Comparison of ENCODE assay signal across 9 mouse cellular contexts in the genomic region with DNA sequence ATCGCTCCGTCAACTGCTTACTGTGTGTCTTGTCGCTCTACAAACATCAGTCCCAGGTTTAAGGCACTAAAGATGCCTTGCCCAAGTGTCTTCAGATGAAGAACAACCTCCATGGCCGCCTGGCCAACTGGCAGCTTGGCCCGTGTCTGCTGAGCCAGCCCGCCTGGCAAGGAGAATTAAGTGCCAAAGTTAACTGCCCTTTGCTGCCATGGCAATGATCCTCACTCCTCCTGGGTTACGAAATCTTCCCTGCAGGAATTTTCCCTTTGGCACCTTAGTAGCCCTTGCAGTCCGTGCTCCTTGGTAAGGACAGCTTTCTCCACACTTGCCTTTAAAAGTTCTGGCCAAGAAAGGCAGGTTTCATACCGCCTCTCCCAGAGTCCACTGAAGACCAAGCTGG. TPM values are rescaled to one million over a fixed set of nuclear protein-coding genes. Genes with fewer than 3 reads are reported as not detected.
DNase-seq lines count a peak whose midpoint lies in the region; ATAC-seq and TF ChIP-seq lines count a peak whose summit lies in the region.
"Had no signal": no experiment of that assay in that cellular context is flagged by ENCODE, and none has a peak within 500 bp of the region (broad histone marks: within the 10 kb centered on the region; RNA-seq: fewer than 3 reads in every experiment).

No protein-coding gene starts in this region.

- no peaks in the 10 kb centered on the region for H3K27me3 ChIP-seq in liver, adult 2 months (ENCODE audit: control insufficient read depth, insufficient read depth, low read length)
- H3K27me3 ChIP-seq in liver, postnatal 0 days (ENCODE audit: insufficient read depth, low read length): no peaks in the 10 kb centered on the region
- H3K27me3 ChIP-seq in thymus, adult 2 months (ENCODE audit: control insufficient read depth, insufficient read depth, low read length): no peaks in the 10 kb centered on the region
- H3K27me3 ChIP-seq: lung, embryonic 15.5 days had no signal

- no peaks in the 10 kb centered on the region for H3K36me3 ChIP-seq in liver, adult 2 months (ENCODE audit: control insufficient read depth, insufficient read depth, low read length)
- no peaks in the 10 kb centered on the region for H3K36me3 ChIP-seq in liver, postnatal 0 days (replicated peaks; ENCODE audit: insufficient read depth, low read length)
- H3K36me3 ChIP-seq in thymus, adult 2 months (ENCODE audit: control insufficient read depth, insufficient read depth, low read length): no peaks in the 10 kb centered on the region
- H3K36me3 ChIP-seq: lung, embryonic 15.5 days had no signal

- peak; percentile 95 for DNase-seq in liver, adult 2 months (ENCODE audit: extremely low read depth, low read depth, low spot score)
- no peak for DNase-seq in liver, postnatal 0 days
- peak; percentile 37 for DNase-seq in gastrocnemius, postnatal 14 days
- peak; percentile 64 for DNase-seq in lung, postnatal 10 days
- no peak for DNase-seq in urinary bladder, postnatal 4 days (ENCODE audit: low spot score in 2 of 2)
- no peak for DNase-seq in thymus, adult 2 months
- DNase-seq in urinary bladder, postnatal 25 days (ENCODE audit: low spot score): no peak

- ATAC-seq in liver, postnatal 0 days: no peak

- 0 out of 2 replicates have a peak overlapping the region, but pooled peaks have one; percentile 26 for H3K9ac ChIP-seq in liver, adult 2 months (ENCODE audit: low read depth, low read length)
- no peak overlapping the region for H3K9ac ChIP-seq in liver, postnatal 0 days (replicated peaks)
- H3K9ac ChIP-seq: lung, embryonic 15.5 days had no signal

- 44% methylated on average over 9 of the region's 9 CpGs for WGBS in liver, adult 2 months
- WGBS in liver, postnatal 0 days (ENCODE audit: insufficient replicate concordance): 75% methylated on average over 9 of the region's 9 CpGs
- WGBS in thymus, adult 2 months: 97% methylated on average over 9 of the region's 9 CpGs

- TF ChIP-seq CTCF in liver, adult 2 months (IDR thresholded peaks at IDR 0.05; ENCODE audit: low read depth, low read length): no peak
- TF ChIP-seq CTCF in liver, postnatal 0 days (IDR thresholded peaks at IDR 0.05; ENCODE audit: low read depth): no peak
- TF ChIP-seq CTCF in thymus, adult 2 months (IDR thresholded peaks at IDR 0.05; ENCODE audit: borderline replicate concordance, control insufficient read depth, extremely low read depth, insufficient read depth, low read length, poor library complexity): no peak

- H3K79me2 ChIP-seq in liver, adult 2 months (ENCODE audit: control insufficient read depth, insufficient read depth, low read length): peaks cover 33% of the 10 kb centered on the region; the same call in 1 of the 2 replicates

- H3K4me3 ChIP-seq in liver, adult 2 months (ENCODE audit: insufficient read depth, low read depth, low read length): no peak overlapping the region
- H3K4me3 ChIP-seq in liver, postnatal 0 days (ENCODE audit: low read depth, low read length): no peak overlapping the region
- H3K4me3 ChIP-seq in brown adipose tissue, adult 24 weeks (ENCODE audit: insufficient read depth, low read depth, low read length): no peak overlapping the region
- no peak overlapping the region for H3K4me3 ChIP-seq in thymus, adult 2 months (ENCODE audit: control insufficient read depth, insufficient read depth, low read length)
- H3K4me3 ChIP-seq: lung, embryonic 15.5 days had no signal

- H3K4me1 ChIP-seq in liver, adult 2 months (ENCODE audit: control insufficient read depth, insufficient read depth, low read length): peaks cover 18% of the 10 kb centered on the region
- peaks cover 9% of the 10 kb centered on the region for H3K4me1 ChIP-seq in liver, postnatal 0 days (ENCODE audit: insufficient read depth)
- 0 out of 2 replicates have a peak, but pooled peaks cover 6% of the 10 kb centered on the region for H3K4me1 ChIP-seq in brown adipose tissue, adult 24 weeks (ENCODE audit: control insufficient read depth, insufficient read depth, insufficient read length, low read length)
- no peaks in the 10 kb centered on the region for H3K4me1 ChIP-seq in thymus, adult 2 months (replicated peaks; ENCODE audit: control insufficient read depth, insufficient read depth, low read length)
- H3K4me1 ChIP-seq: lung, embryonic 15.5 days had no signal

- no peak for TF ChIP-seq EP300 in liver, postnatal 0 days (IDR thresholded peaks at IDR 0.05; ENCODE audit: low read depth)

- TF ChIP-seq POLR2A in liver, adult 2 months (IDR thresholded peaks at IDR 0.05; ENCODE audit: extremely low read depth, insufficient read depth, low read length): no peak
- TF ChIP-seq POLR2A in thymus, adult 2 months (IDR thresholded peaks at IDR 0.05; ENCODE audit: control insufficient read depth, extremely low read depth, insufficient read depth, low read length, poor library complexity): no peak

- intact Hi-C loops in gastrocnemius, postnatal 14 days (cut with DNase I; ENCODE audit: low total_unique reads): no loop called here

- no peak overlapping the region for H3K4me2 ChIP-seq in liver, postnatal 0 days (ENCODE audit: low read depth, low read length)
- H3K4me2 ChIP-seq: lung, embryonic 15.5 days had no signal

- H3K9me3 ChIP-seq in liver, postnatal 0 days (ENCODE audit: low read length): no peaks in the 10 kb centered on the region
- H3K9me3 ChIP-seq: lung, embryonic 15.5 days had no signal

- H3K27ac ChIP-seq in liver, adult 2 months (replicated peaks; ENCODE audit: insufficient read depth, low read depth, low read length): peak overlapping the region; percentile 65
- H3K27ac ChIP-seq in liver, postnatal 0 days (ENCODE audit: low read depth): no peak overlapping the region
- peak overlapping the region; percentile 62; the same call in 1 of the 2 replicates for H3K27ac ChIP-seq in brown adipose tissue, adult 24 weeks (replicated peaks; ENCODE audit: low read depth, low read length)
- H3K27ac ChIP-seq in thymus, adult 2 months (ENCODE audit: control insufficient read depth, insufficient read depth, low read length): no peak overlapping the region
- H3K27ac ChIP-seq: lung, embryonic 15.5 days had no signal

RNA-seq across cellular contexts. Expression of a gene that starts 20.9 kb away (rescaled TPM):
- 13.6 and 16.0 TPM in 2 replicates for total RNA-seq in liver, adult 2 months (2014; rRNA removed)
- 9.4 and 10.0 TPM in 2 replicates for polyA plus RNA-seq in liver, adult 2 months (2012; rRNA removed)
- 6.7 and 7.0 TPM in 2 replicates for polyA plus RNA-seq in liver, postnatal 0 days (2015; fragmentation: Nextera tagmentation; extraction: Ambion mirVana)
- polyA plus RNA-seq in brown adipose tissue, adult 24 weeks (2012; ENCODE audit: insufficient read depth, insufficient read length, missing spikeins): 20.0 and 24.9 TPM in 2 replicates
- 1 to 10 TPM; 6.3 to 6.4 TPM for total RNA-seq in gastrocnemius, postnatal 14 days (2021)
- 2.9 and 3.5 TPM in 2 replicates for polyA plus RNA-seq in thymus, adult 2 months (2012; rRNA removed)

Comparison
In these comparisons a context has a peak if more than half of its experiments do, and no peak if none do; other contexts are left out.
1. DNase-seq: peak in liver, adult 2 months (single experiment), gastrocnemius, postnatal 14 days (single experiment) and lung, postnatal 10 days (single experiment); none in liver, postnatal 0 days (single experiment), urinary bladder, postnatal 4 days (0 of 2), thymus, adult 2 months (single experiment) and urinary bladder, postnatal 25 days (single experiment).
2. H3K27ac ChIP-seq: peak in liver, adult 2 months (single experiment) and brown adipose tissue, adult 24 weeks (single experiment); none in liver, postnatal 0 days (single experiment) and thymus, adult 2 months (single experiment).